Mouse (Mus musculus): ENCODE data around the gene Etfb. TPM values are rescaled to one million over a fixed set of nuclear protein-coding genes. Genes with fewer than 3 reads are reported as not detected.

Gene Etfb
- total RNA-seq, 2 experiments from 2014 or later, result 212 to 426 TPM

DNA sequence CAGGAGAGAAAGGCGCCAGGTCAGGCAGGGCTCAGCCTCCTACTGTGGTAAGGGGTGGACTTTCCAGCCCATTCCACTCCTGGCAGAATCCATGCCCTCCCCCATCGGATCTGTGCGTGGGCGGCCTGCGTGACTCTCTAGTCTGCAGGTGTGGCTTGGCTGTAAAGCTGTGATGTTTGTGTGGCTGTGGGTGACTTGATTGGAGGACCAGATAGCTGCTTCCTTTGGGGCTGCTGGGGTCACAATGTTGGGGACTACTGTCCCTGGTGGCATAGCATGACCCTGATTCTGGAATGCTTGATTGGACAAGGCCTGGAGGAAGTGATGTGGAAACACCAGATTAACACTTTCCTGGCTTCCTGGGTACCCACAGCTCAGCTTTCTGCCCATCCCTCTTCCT lies 44.8 kb downstream of the Etfb start:
- ATAC-seq (replicated peaks; ENCODE audit: low FRiP score, low TSS enrichment, poor library complexity, severe bottlenecking), result no peak

DNA sequence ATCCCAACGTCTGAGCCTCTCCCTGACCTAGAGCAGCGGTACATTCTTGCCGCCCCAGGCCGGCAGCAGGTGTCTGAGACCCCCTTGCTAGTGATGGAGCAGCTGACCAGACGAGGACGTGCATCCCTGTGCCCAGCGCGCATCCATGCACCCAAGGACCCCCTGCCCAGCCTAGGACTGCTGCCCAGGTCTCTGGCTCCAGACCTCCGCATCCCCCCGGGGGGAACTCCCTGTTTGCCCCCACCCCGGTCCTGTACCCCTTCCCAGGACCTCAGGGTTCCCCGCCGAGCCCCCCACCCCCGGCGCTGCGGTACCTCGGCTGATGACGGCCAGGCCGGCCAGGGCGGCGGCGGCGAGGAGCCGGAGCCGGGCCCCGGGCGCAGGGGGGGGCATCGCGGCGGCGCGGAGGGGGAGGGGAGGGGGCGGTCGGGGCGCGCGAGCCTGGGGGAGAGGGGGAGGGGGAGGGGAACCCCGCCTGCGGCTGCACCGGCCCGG lies 45.8 kb downstream of the Etfb start, which contains the start of gene Iglon5:
Gene Iglon5 (minus strand): TSS at position 445 of the 495 bp plus-strand sequence.
- no peak for ATAC-seq (replicated peaks; ENCODE audit: low FRiP score, low TSS enrichment, poor library complexity, severe bottlenecking)

DNA sequence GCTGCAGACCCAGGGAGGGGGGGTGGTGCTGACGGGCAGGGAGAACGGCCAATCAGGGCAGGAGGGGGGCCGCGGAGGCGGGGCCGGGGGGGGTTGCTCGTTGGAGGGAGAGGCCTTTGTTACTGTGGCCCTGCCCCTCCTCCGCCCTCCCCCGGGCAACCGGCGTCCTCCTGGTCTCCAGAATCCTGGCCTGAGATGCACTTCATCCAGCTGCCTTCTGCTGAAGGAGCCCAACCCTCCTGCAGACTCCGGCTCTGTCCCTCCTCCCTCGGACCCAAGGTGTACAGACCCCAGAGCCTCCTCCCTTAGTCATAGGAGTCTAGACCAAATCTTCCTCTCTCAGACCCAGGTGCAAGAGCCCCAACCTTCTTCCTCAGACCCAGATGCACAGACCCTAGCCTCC lies 46.3 kb downstream of the Etfb start:
- ATAC-seq (replicated peaks; ENCODE audit: low FRiP score, low TSS enrichment, poor library complexity, severe bottlenecking), result no peak

DNA sequence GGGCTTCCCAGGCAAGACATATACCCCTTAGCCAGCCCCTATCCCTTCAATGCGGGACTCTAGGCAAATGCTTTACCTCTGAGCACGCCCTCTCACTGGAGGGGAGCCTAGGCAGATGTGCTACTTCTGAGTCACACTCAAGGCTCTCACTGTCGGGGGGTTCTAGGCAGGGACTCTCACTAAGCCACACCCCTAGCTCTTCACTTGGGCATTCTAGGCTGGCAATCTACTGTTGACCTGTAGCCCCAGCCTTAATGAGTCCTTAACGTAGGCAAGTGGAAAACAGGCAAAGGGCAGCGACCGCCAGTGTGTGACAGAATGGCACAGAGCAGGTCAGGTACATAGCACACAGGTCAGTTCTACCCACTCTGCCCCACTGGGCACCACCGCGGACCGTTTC lies 47.0 kb downstream of the Etfb start:
- no peak for ATAC-seq (replicated peaks; ENCODE audit: low FRiP score, low TSS enrichment, poor library complexity, severe bottlenecking)

DNA sequence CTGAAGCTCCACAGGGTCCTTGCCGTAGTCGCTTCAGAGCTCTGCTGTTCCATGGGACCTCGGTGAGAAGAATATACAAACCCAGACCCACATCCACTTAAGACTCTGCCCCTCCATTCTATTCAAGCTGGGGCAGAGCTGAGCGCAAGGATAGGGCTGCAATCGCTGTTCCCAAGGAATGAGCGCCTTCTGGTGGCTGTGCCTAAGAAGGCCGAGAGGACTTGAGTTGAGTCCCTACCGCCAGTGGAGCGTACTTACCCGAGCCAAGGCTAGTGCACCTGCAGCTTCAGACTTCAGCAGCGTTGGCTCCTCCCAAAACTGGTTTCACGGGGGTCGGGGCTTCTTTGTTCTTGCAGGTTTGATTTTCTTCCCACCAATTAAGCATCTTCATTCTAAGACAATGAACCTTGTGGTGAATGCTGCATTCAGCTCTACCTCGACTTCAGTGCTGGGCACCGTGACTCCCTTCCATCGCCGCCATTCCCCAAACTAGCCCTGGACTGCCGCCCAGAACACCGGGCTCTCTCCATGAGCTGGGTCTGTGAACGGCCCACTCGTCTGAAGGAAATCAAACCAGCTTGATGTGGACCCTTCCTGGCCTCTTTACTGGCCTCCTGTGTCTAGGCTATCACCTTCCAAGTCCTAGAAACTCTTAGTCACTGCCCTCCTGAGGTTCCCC lies 51.6 kb downstream of the Etfb start:
- peak; percentile 73; the same call in 1 of the 2 replicates for ATAC-seq (replicated peaks; ENCODE audit: low FRiP score, low TSS enrichment, poor library complexity, severe bottlenecking)

Other genes starting within 250 kb of the Etfb start
- 11.5 and 15.9 TPM in 2 replicates for gene Zfp715, start 130.8 kb upstream of the Etfb start, total RNA-seq (2014; fragmentation: Nextera tagmentation)
- gene Zfp715, start 130.8 kb upstream of the Etfb start, total RNA-seq (2017), result 5.0 and 16.7 TPM in 2 replicates
- gene Siglecf, start 92.7 kb upstream of the Etfb start, total RNA-seq (2014; fragmentation: Nextera tagmentation), result 6.4 and 6.9 TPM in 2 replicates
- 3.1 and 13.0 TPM in 2 replicates for gene Siglecf, start 92.7 kb upstream of the Etfb start, total RNA-seq (2017)
- gene Siglecg, start 35.9 kb upstream of the Etfb start, total RNA-seq (2014; fragmentation: Nextera tagmentation), result 3.1 and 4.4 TPM in 2 replicates
- gene Siglecg, start 35.9 kb upstream of the Etfb start, total RNA-seq (2017), result 1.3 TPM in 1 of 2 replicates, not detected in the other
- gene Lim2, start 16.4 kb upstream of the Etfb start, total RNA-seq (2014; fragmentation: Nextera tagmentation), result 2.1 TPM in 1 of 2 replicates, not detected in the other
- not detected in 2 replicates for gene Lim2, start 16.4 kb upstream of the Etfb start, total RNA-seq (2017)
- gene Nkg7, start 7.0 kb upstream of the Etfb start, total RNA-seq (2014; fragmentation: Nextera tagmentation), result 49.9 and 86.7 TPM in 2 replicates
- gene Nkg7, start 7.0 kb upstream of the Etfb start, total RNA-seq (2017), result 41.8 and 53.8 TPM in 2 replicates
- not detected in 2 replicates for gene Cldnd2, start 3.3 kb upstream of the Etfb start, total RNA-seq (2014; fragmentation: Nextera tagmentation)
- not detected in 2 replicates for gene Cldnd2, start 3.3 kb upstream of the Etfb start, total RNA-seq (2017)
- not detected in 2 replicates for gene Gm45233, start within 50 bp of the Etfb start, total RNA-seq (2014; fragmentation: Nextera tagmentation)
- gene Gm45233, start within 50 bp of the Etfb start, total RNA-seq (2017), result 4.2 TPM in 1 of 2 replicates, not detected in the other
- 2.3 and 2.9 TPM in 2 replicates for gene Vsig10l, start 19.1 kb downstream of the Etfb start, total RNA-seq (2014; fragmentation: Nextera tagmentation)
- gene Vsig10l, start 19.1 kb downstream of the Etfb start, total RNA-seq (2017), result 3.0 and 8.9 TPM in 2 replicates
- gene Iglon5, start 46.0 kb downstream of the Etfb start, total RNA-seq (2014; fragmentation: Nextera tagmentation), result not detected in 2 replicates
- gene Iglon5, start 46.0 kb downstream of the Etfb start, total RNA-seq (2017), result not detected in 2 replicates
- not detected in 2 replicates for gene 4931406B18Rik, start 61.9 kb downstream of the Etfb start, total RNA-seq (2014; fragmentation: Nextera tagmentation)
- not detected in 2 replicates for gene 4931406B18Rik, start 61.9 kb downstream of the Etfb start, total RNA-seq (2017)
- 1.9 and 3.5 TPM in 2 replicates for gene Cd33, start 100.3 kb downstream of the Etfb start, total RNA-seq (2014; fragmentation: Nextera tagmentation)
- 0.19 and 0.42 TPM in 2 replicates for gene Cd33, start 100.3 kb downstream of the Etfb start, total RNA-seq (2017)
- 1.0 and 1.2 TPM in 2 replicates for gene Zfp658, start 118.2 kb downstream of the Etfb start, total RNA-seq (2014; fragmentation: Nextera tagmentation)
- gene Zfp658, start 118.2 kb downstream of the Etfb start, total RNA-seq (2017), result 0.09 and 0.11 TPM in 2 replicates
- 5.0 and 5.5 TPM in 2 replicates for gene Zfp719, start 135.5 kb downstream of the Etfb start, total RNA-seq (2014; fragmentation: Nextera tagmentation)
- gene Zfp719, start 135.5 kb downstream of the Etfb start, total RNA-seq (2017), result 4.2 and 4.5 TPM in 2 replicates
- not detected in 2 replicates for gene Zfp819, start 163.1 kb downstream of the Etfb start, total RNA-seq (2014; fragmentation: Nextera tagmentation)
- gene Zfp819, start 163.1 kb downstream of the Etfb start, total RNA-seq (2017), result not detected in 2 replicates
- gene Ceacam18, start 190.6 kb downstream of the Etfb start, total RNA-seq (2014; fragmentation: Nextera tagmentation), result not detected in 2 replicates
- not detected in 2 replicates for gene Ceacam18, start 190.6 kb downstream of the Etfb start, total RNA-seq (2017)
- gene Siglece, start 216.1 kb downstream of the Etfb start, total RNA-seq (2014; fragmentation: Nextera tagmentation), result 0.84 TPM in 1 of 2 replicates, not detected in the other
- gene Siglece, start 216.1 kb downstream of the Etfb start, total RNA-seq (2017), result 2.2 TPM in 1 of 2 replicates, not detected in the other
- gene Ctu1, start 227.9 kb downstream of the Etfb start, total RNA-seq (2014; fragmentation: Nextera tagmentation), result 8.6 and 13.2 TPM in 2 replicates
- 5.3 and 8.8 TPM in 2 replicates for gene Ctu1, start 227.9 kb downstream of the Etfb start, total RNA-seq (2017)
- gene Klk14, start 246.3 kb downstream of the Etfb start, total RNA-seq (2014; fragmentation: Nextera tagmentation), result not detected in 2 replicates
- gene Klk14, start 246.3 kb downstream of the Etfb start, total RNA-seq (2017), result not detected in 2 replicates